Mouse (Mus musculus): ENCODE measurements around the gene BC035044. TPM values are rescaled to one million over a fixed set of nuclear protein-coding genes. Genes with fewer than 3 reads are reported as not detected.
"Not testable (repeated sequence)": the region's sequence is repeated elsewhere in the genome, so short reads cannot be mapped to it uniquely, and the experiment has no call there.

Gene BC035044
- polyA plus RNA-seq, 1 experiment: 2.7 TPM

DNA sequence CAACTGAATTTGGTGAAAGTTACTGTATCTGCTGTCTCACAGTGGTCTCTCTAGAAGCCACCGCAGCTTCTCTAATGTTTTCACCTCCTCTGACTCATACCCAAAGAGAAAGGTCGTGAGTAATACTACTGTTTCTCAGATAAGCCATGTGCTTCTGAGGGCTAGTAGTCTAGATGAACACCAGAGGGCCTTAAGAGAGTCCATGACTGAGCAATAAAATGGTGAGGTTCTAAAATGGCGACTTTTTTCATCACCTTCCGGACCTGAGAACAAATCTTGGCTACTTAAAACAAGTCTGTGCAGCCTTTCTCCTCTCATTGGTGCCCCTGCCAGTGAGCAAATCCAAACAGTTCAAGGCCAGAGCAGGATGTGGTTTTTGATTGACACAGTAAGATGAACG is 2.1 kb downstream of the BC035044 start:
- Histone ChIP-seq H3K4me3 (replicated peaks; ENCODE audit: extremely low read depth, low read depth, low read length) (no peak overlapping the region), H3K4me1 (ENCODE audit: control insufficient read depth, insufficient read depth, low read length) (no peaks in the 10 kb centered on the region)
- TF ChIP-seq POLR2A (IDR thresholded peaks at IDR 0.05; ENCODE audit: borderline replicate concordance, extremely low read depth, low read depth, low read length) (no peak), CTCF (IDR thresholded peaks at IDR 0.05; ENCODE audit: insufficient read depth, low read length) (no peak)
- 65% methylated on average over 5 of the region's 5 CpGs for WGBS
- no peak for DNase-seq

DNA sequence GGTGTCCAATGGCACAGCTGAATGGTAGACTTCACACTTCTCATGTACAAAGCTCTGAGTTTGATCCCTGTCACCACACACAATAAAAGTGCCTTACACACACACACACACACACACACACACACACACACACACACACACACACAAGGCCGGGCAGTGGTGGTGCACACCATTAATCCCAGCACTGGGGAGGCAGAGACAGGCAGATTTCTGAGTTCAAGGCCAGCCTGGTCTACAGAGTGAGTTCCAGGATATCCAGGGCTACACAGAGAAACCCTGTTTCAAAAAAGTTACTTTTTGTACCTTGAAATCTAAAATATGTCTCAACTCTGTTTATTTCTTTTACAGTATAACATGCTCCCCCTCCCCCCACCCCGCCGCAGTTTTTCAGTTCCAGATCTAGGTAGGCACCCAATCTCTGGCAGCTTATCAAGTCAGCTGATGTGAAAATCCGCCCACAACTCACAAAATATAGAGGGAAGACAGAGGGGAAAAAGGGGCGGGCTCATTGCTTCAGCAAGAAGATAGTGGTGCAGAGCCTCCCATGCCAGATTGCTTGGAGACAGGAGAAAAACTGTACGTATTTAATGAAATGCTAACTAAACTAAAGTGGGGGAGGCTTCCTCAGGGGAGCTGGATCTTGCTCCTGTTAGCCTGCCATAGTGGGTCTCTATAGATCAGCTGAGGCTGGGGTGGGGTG is 3.7 kb downstream of the BC035044 start, which contains the start of gene Clec2i:
Gene Clec2i (plus strand): TSS at position 498 of the 700 bp plus-strand sequence.
- not testable (repeated sequence) for H3K4me1 ChIP-seq (ENCODE audit: control insufficient read depth, insufficient read depth, low read length); DNase-seq
- 78% methylated on average over 6 of the region's 6 CpGs for WGBS
- H3K4me3 ChIP-seq (replicated peaks; ENCODE audit: extremely low read depth, low read depth, low read length): peak within 1 kb of the TSS; percentile 38

DNA sequence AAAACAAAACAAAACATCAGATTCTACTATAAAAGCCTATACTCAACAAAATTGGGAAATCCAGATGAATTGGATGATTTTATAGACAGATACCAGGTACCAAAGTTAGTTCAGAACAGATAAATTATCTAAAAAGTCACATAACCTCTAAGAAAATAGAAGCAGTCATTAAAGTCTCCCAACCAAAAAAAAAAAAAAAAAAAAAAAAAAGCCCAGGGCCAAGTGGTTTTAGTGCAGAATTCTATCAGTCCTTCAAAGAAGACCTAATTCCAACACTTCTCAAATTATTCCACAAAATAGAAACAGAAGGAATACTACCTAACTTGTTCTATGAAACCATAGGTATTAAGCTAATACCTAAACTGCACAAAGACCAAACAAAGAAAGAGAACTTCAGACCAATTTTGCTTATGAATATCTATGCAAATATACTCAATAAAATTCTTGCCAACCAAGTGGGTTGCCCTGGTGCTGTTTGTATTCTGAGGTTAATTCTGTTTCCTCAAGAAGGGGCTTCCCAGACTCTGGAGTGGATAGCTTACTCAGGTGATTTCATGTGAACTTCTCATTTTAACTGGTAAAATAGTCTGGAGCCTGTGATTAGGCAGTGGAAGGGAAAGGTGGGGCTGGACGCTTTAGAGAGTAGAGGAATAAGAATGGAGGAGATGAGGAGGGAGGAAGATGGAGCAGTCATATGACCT is 18.9 kb downstream of the BC035044 start:
- Histone ChIP-seq H3K4me1 (ENCODE audit: control insufficient read depth, insufficient read depth, low read length) (no peaks in the 10 kb centered on the region), H3K4me3 (replicated peaks; ENCODE audit: extremely low read depth, low read depth, low read length) (no peak overlapping the region)
- 74% methylated on average over 1 of the region's 1 CpGs for WGBS
- TF ChIP-seq CTCF (IDR thresholded peaks at IDR 0.05; ENCODE audit: insufficient read depth, low read length) (no peak), POLR2A (IDR thresholded peaks at IDR 0.05; ENCODE audit: borderline replicate concordance, extremely low read depth, low read depth, low read length) (no peak)
- no peak for DNase-seq

- no peak overlapping the region for H3K4me3 ChIP-seq (replicated peaks; ENCODE audit: extremely low read depth, low read depth, low read length)
- no peak for TF ChIP-seq CTCF (IDR thresholded peaks at IDR 0.05; ENCODE audit: insufficient read depth, low read length)
- TF ChIP-seq POLR2A (IDR thresholded peaks at IDR 0.05; ENCODE audit: borderline replicate concordance, extremely low read depth, low read depth, low read length): no peak
- DNase-seq: no peak
- H3K4me1 ChIP-seq (ENCODE audit: control insufficient read depth, insufficient read depth, low read length): no peaks in the 10 kb centered on the region
- 35% methylated on average over 3 of the region's 3 CpGs for WGBS
Observed at GRCm38 (mm10) chr6:128868861-128869260, 22.1 kb downstream of the BC035044 start.

DNA sequence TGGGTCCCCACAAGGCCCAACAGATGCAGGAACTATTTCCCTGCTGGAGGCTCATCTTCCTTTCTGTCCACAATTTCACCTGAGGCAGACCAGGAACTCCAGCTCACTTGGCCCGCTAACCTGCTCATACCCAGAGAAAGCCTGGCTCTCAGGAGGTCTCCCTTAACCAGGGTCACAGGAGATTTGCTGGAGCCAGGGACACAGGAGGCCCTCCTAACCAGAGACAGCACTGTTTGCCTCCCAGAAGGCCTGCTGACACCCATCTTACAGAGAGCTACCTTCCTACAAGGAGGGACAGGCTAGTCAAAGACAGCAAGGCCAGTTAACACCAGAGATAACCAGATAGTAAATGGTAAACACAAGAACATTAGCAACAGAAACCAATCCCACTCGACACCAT is 33.0 kb downstream of the BC035044 start:
- DNase-seq: no peak
- 95% methylated on average over 2 of the region's 2 CpGs for WGBS
- H3K4me3 ChIP-seq (replicated peaks; ENCODE audit: extremely low read depth, low read depth, low read length): no peak overlapping the region
- peaks cover 6% of the 10 kb centered on the region for H3K4me1 ChIP-seq (ENCODE audit: control insufficient read depth, insufficient read depth, low read length)
- no peak for TF ChIP-seq CTCF (IDR thresholded peaks at IDR 0.05; ENCODE audit: insufficient read depth, low read length)
- no peak for TF ChIP-seq POLR2A (IDR thresholded peaks at IDR 0.05; ENCODE audit: borderline replicate concordance, extremely low read depth, low read depth, low read length)

DNA sequence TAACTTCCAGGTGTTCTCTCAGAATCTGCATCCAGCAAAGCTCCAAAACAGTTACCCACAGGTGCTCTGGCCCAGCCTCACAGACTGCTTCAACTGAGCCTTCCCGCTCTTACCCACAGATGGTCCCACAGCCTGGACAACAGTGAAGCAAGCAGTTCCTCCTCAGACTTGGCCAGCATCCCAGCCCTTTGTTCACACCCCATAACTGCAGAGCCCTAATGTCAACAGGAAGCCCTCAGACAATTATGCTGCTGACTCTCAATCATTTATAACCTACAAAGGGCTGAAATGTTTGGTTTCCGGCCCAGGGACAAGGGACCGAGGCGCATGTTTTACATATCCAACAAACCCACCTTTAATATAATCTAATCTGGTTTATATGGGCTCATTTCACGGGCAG is 34.7 kb downstream of the BC035044 start:
- Histone ChIP-seq H3K4me1 (ENCODE audit: control insufficient read depth, insufficient read depth, low read length) (peaks cover 6% of the 10 kb centered on the region), H3K4me3 (replicated peaks; ENCODE audit: extremely low read depth, low read depth, low read length) (no peak overlapping the region)
- WGBS: 13% methylated on average over 5 of the region's 5 CpGs
- TF ChIP-seq POLR2A (IDR thresholded peaks at IDR 0.05; ENCODE audit: borderline replicate concordance, extremely low read depth, low read depth, low read length) (peak; percentile 35; the same call in 1 of the 2 replicates), CTCF (IDR thresholded peaks at IDR 0.05; ENCODE audit: insufficient read depth, low read length) (no peak)
- DNase-seq: peak; percentile 84

GRCm38 (mm10) chr6:128855477-128855876 is 35.4 kb downstream of the BC035044 start:
- DNase-seq: no peak
- Histone ChIP-seq H3K4me1 (ENCODE audit: control insufficient read depth, insufficient read depth, low read length) (peaks cover 8% of the 10 kb centered on the region), H3K4me3 (replicated peaks; ENCODE audit: extremely low read depth, low read depth, low read length) (no peak overlapping the region)
- TF ChIP-seq POLR2A (IDR thresholded peaks at IDR 0.05; ENCODE audit: borderline replicate concordance, extremely low read depth, low read depth, low read length): no peak
- TF ChIP-seq CTCF (IDR thresholded peaks at IDR 0.05; ENCODE audit: insufficient read depth, low read length): no peak
- 45% methylated on average over 1 of the region's 1 CpGs for WGBS

GRCm38 (mm10) chr6:128854895-128855294 is 36.0 kb downstream of the BC035044 start:
- DNase-seq: no peak

GRCm38 (mm10) chr6:128854024-128854820 is 36.7 kb downstream of the BC035044 start:
- Histone ChIP-seq H3K4me3 (replicated peaks; ENCODE audit: extremely low read depth, low read depth, low read length) (no peak overlapping the region), H3K4me1 (ENCODE audit: control insufficient read depth, insufficient read depth, low read length) (peaks cover 8% of the 10 kb centered on the region)
- TF ChIP-seq POLR2A (IDR thresholded peaks at IDR 0.05; ENCODE audit: borderline replicate concordance, extremely low read depth, low read depth, low read length) (no peak), CTCF (IDR thresholded peaks at IDR 0.05; ENCODE audit: insufficient read depth, low read length) (0 out of 2 replicates have a peak, but pooled peaks have one; percentile 8)
- 51% methylated on average over 12 of the region's 12 CpGs for WGBS
- DNase-seq: peak; percentile 77

More at GRCm38 (mm10) chr6:128854895-128855294, 36.0 kb downstream of the BC035044 start:
- WGBS: 96% methylated on average over 3 of the region's 3 CpGs
- no peak overlapping the region for H3K4me3 ChIP-seq (replicated peaks; ENCODE audit: extremely low read depth, low read depth, low read length)
- no peak for TF ChIP-seq CTCF (IDR thresholded peaks at IDR 0.05; ENCODE audit: insufficient read depth, low read length)
- TF ChIP-seq POLR2A (IDR thresholded peaks at IDR 0.05; ENCODE audit: borderline replicate concordance, extremely low read depth, low read depth, low read length): no peak
- H3K4me1 ChIP-seq (ENCODE audit: control insufficient read depth, insufficient read depth, low read length): peaks cover 8% of the 10 kb centered on the region

All from lung, adult 2 months (tissue).